Mouse (Mus musculus) liver, embryonic 14.5 days (tissue): ENCODE results near the gene Trmt13.

Experiments used
- CTCF ChIP-seq: IDR thresholded peaks from 2 replicates; pipeline ENCODE4 v1.5.1; 2016; ENCODE audit warnings: antibody characterized with exemption, low read depth, control low read depth
- EP300 ChIP-seq: IDR thresholded peaks from 2 replicates; pipeline ENCODE4 v1.6.1; 2016; ENCODE audit warnings: antibody characterized with exemption, low read depth

DNA sequence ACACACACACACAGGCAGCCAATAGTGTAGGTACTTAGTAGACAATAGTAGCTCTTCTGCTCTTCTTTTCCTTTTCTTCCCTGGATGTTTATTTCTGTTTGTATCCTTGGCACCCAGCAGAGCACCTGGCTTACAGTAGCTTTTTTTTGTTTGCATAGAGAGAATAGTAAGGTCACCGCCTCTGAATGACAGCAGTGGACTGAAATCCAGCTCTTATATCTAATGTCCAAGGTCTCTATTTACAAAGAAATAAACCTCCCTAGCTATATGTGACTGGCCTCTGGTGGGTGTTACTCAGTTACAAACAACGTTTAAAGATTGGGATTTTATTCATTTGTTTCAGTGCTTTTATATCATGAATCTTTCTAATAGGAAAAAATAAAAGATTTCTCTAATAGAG lies 14.7 kb downstream of the Trmt13 start:
- no peak for TF ChIP-seq CTCF
- TF ChIP-seq EP300 = no peak
